Mouse (Mus musculus): Measurements from ENCODE around the gene Map3k14.

- TF ChIP-seq EP300 (IDR thresholded peaks at IDR 0.05; ENCODE audit: low read depth) (no peak), CTCF (IDR thresholded peaks at IDR 0.05; ENCODE audit: low read depth) (no peak)
These were observed 85.4 kb downstream of the Map3k14 start for GRCm38 (mm10) chr11:103181911-103182310.
